Mouse (Mus musculus) MEL (cell line): ENCODE results near the gene Creb1. TPM values are rescaled to one million over a fixed set of nuclear protein-coding genes. Genes with fewer than 3 reads are reported as not detected.

Source experiments
- DNase-seq: peaks from one replicate; pipeline ENCODE4 v3.0.0; 2011; ENCODE audit warnings: low read depth, low spot score
- H3K27ac ChIP-seq: 2 replicates; pipeline ENCODE4 v1.5.1; 2012; ENCODE audit warnings: low read depth, mild to moderate bottlenecking, control low read depth, low read length, moderate library complexity; ENCODE audit not compliant: control insufficient read depth
- H3K27me3 ChIP-seq, 2 experiments: fragments of 150-350 bp in 1 of 2; sonication (generic) in 1 of 2; 2 replicates each; pipeline ENCODE4 v1.6.1; 2012; ENCODE audit warnings: low read length in 2 of 2, mild to moderate bottlenecking in 2 of 2, improper control_type of control experiment in 1 of 2, moderate library complexity in 1 of 2; ENCODE audit not compliant: insufficient read depth in 2 of 2, control insufficient read depth in 1 of 2
- H3K36me3 ChIP-seq, 2 experiments: 2 replicates each; pipeline ENCODE4 v1.6.1; 2012 to 2014; ENCODE audit warnings: low read length in 2 of 2, improper control_type of control experiment in 1 of 2, inconsistent platforms in 1 of 2, mild to moderate bottlenecking in 1 of 2; ENCODE audit not compliant: insufficient read depth in 2 of 2, control insufficient read depth in 1 of 2
- H3K4me1 ChIP-seq, 2 experiments: fragments of 150-350 bp in 1 of 2; sonication (generic) in 1 of 2; 2 replicates each; pipeline ENCODE4 v1.6.1; 2012; ENCODE audit warnings: low read length in 2 of 2, improper control_type of control experiment in 1 of 2, mild to moderate bottlenecking in 1 of 2; ENCODE audit not compliant: insufficient read depth in 2 of 2, control insufficient read depth in 1 of 2
- H3K4me3 ChIP-seq, 2 experiments: fragments of 150-350 bp in 1 of 2; sonication (generic) in 1 of 2; 2 replicates each; pipeline ENCODE4 v1.5.1; 2012; ENCODE audit warnings: low read depth in 2 of 2, low read length in 2 of 2, mild to moderate bottlenecking in 2 of 2, moderate library complexity in 2 of 2, control low read depth in 1 of 2, improper control_type of control experiment in 1 of 2; ENCODE audit not compliant: control insufficient read depth in 1 of 2, insufficient read depth in 1 of 2
- H3K79me2 ChIP-seq: 2 replicates; pipeline ENCODE4 v1.6.1; 2012; ENCODE audit warnings: mild to moderate bottlenecking, low read length, moderate library complexity; ENCODE audit not compliant: control insufficient read depth, poor library complexity, insufficient read depth
- H3K9ac ChIP-seq: 2 replicates; pipeline ENCODE4 v1.6.1; 2012; ENCODE audit warnings: low read depth, mild to moderate bottlenecking, control low read depth, low read length, moderate library complexity; ENCODE audit not compliant: control insufficient read depth, poor library complexity, severe bottlenecking
- H3K9me3 ChIP-seq: fragments of 150-350 bp; sonication (generic); replicated peaks from 2 replicates; pipeline ENCODE4 v1.6.1; 2012; ENCODE audit warnings: mild to moderate bottlenecking, low read length, improper control_type of control experiment, moderate library complexity; ENCODE audit not compliant: insufficient read depth
- BHLHE40 ChIP-seq: IDR thresholded peaks from 2 replicates; pipeline ENCODE4 v1.6.1; 2012; ENCODE audit warnings: low read depth, mild to moderate bottlenecking, inconsistent platforms, low read length, improper control_type of control experiment, borderline replicate concordance
- CHD1 ChIP-seq: IDR thresholded peaks from 2 replicates; pipeline ENCODE4 v1.6.1; 2012; ENCODE audit warnings: low read depth, mild to moderate bottlenecking, inconsistent platforms, low read length, improper control_type of control experiment
- CHD2 ChIP-seq: IDR thresholded peaks from 2 replicates; pipeline ENCODE4 v1.6.1; 2011; ENCODE audit warnings: low read length, improper control_type of control experiment
- CTCF ChIP-seq, 3 experiments: IDR thresholded peaks in 2 of 3; conservative IDR thresholded peaks in 1 of 3; 2 replicates each; pipeline ENCODE4 v1.5.1; 2011 to 2012; ENCODE audit warnings: low read length in 3 of 3, low read depth in 2 of 3, mild to moderate bottlenecking in 2 of 3, improper control_type of control experiment in 1 of 3, inconsistent platforms in 1 of 3, mixed read lengths in 1 of 3, moderate library complexity in 1 of 3; ENCODE audit not compliant: control insufficient read depth in 1 of 3, insufficient read depth in 1 of 3, poor library complexity in 1 of 3, severe bottlenecking in 1 of 3
- E2F4 ChIP-seq: IDR thresholded peaks from 2 replicates; pipeline ENCODE4 v1.6.1; 2011; ENCODE audit warnings: low read depth, low read length, improper control_type of control experiment, borderline replicate concordance
- ELF1 ChIP-seq: IDR thresholded peaks from 2 replicates; pipeline ENCODE4 v1.6.1; 2014; ENCODE audit warnings: low read depth, mild to moderate bottlenecking, inconsistent platforms, low read length, improper control_type of control experiment, moderate library complexity
- EP300 ChIP-seq, 2 experiments: IDR thresholded peaks; 2 replicates each; pipeline ENCODE4 v1.6.1; 2011; ENCODE audit warnings: improper control_type of control experiment in 2 of 2, low read length in 2 of 2, low read depth in 1 of 2, mild to moderate bottlenecking in 1 of 2
- HCFC1 ChIP-seq: IDR thresholded peaks from 2 replicates; pipeline ENCODE4 v1.6.1; 2012; ENCODE audit warnings: low read depth, mild to moderate bottlenecking, inconsistent platforms, low read length, improper control_type of control experiment, moderate library complexity
- JUND ChIP-seq: IDR thresholded peaks from 2 replicates; pipeline ENCODE4 v1.6.1; 2011; ENCODE audit warnings: low read depth, mild to moderate bottlenecking, improper control_type of control experiment, low read length
- MAFK ChIP-seq: IDR thresholded peaks from 2 replicates; pipeline ENCODE4 v1.6.1; 2011; ENCODE audit warnings: low read depth, mild to moderate bottlenecking, low read length, improper control_type of control experiment, borderline replicate concordance
- MAX ChIP-seq: IDR thresholded peaks from 2 replicates; pipeline ENCODE4 v1.6.1; 2011; ENCODE audit warnings: low read length, improper control_type of control experiment
- MAZ ChIP-seq: IDR thresholded peaks from 2 replicates; pipeline ENCODE4 v1.6.1; 2012; ENCODE audit warnings: low read depth, mild to moderate bottlenecking, inconsistent platforms, low read length, improper control_type of control experiment
- MYB ChIP-seq: IDR thresholded peaks from 2 replicates; pipeline ENCODE4 v1.6.1; 2011; ENCODE audit warnings: mild to moderate bottlenecking, low read depth, low read length, improper control_type of control experiment
- MYC ChIP-seq: IDR thresholded peaks from 2 replicates; pipeline ENCODE4 v1.6.1; 2011; ENCODE audit warnings: low read depth, mild to moderate bottlenecking, low read length, improper control_type of control experiment, moderate library complexity
- NRF1 ChIP-seq: IDR thresholded peaks from 2 replicates; pipeline ENCODE4 v1.6.1; 2014; ENCODE audit warnings: low read depth, mild to moderate bottlenecking, inconsistent platforms, low read length, improper control_type of control experiment, moderate library complexity; ENCODE audit not compliant: poor library complexity, insufficient read depth, severe bottlenecking
- POLR2A ChIP-seq, 2 experiments: IDR thresholded peaks; 2 replicates each; pipeline ENCODE4 v1.6.1; 2011 to 2012; ENCODE audit warnings: low read length in 2 of 2, mild to moderate bottlenecking in 2 of 2, control low read depth in 1 of 2, improper control_type of control experiment in 1 of 2, low read depth in 1 of 2, moderate library complexity in 1 of 2; ENCODE audit not compliant: control insufficient read depth in 1 of 2, insufficient read depth in 1 of 2, poor library complexity in 1 of 2
- POLR2AphosphoS5 ChIP-seq: IDR thresholded peaks from 2 replicates; pipeline ENCODE4 v1.6.1; 2012; ENCODE audit warnings: low read depth, borderline replicate concordance, mild to moderate bottlenecking, inconsistent platforms, low read length, moderate library complexity, mixed read lengths
- RCOR1 ChIP-seq: IDR thresholded peaks from 2 replicates; pipeline ENCODE4 v1.6.1; 2012; ENCODE audit warnings: low read depth, mild to moderate bottlenecking, inconsistent platforms, low read length, improper control_type of control experiment
- SMC3 ChIP-seq: IDR thresholded peaks from 2 replicates; pipeline ENCODE4 v1.6.1; 2011; ENCODE audit warnings: low read depth, low read length, improper control_type of control experiment
- TAL1 ChIP-seq: IDR thresholded peaks from 2 replicates; pipeline ENCODE4 v1.6.1; 2012; ENCODE audit warnings: mild to moderate bottlenecking, inconsistent platforms, low read length, moderate library complexity, mixed read lengths
- TBP ChIP-seq: IDR thresholded peaks from 2 replicates; pipeline ENCODE4 v1.8.0; 2011; ENCODE audit warnings: low read depth, low read length, improper control_type of control experiment
- UBTF ChIP-seq: IDR thresholded peaks from 2 replicates; pipeline ENCODE4 v1.6.1; 2012; ENCODE audit warnings: low read depth, mild to moderate bottlenecking, inconsistent platforms, low read length, improper control_type of control experiment, moderate library complexity, borderline replicate concordance; ENCODE audit not compliant: insufficient read depth
- ZC3H11A ChIP-seq: IDR thresholded peaks from 2 replicates; pipeline ENCODE4 v1.6.1; 2012; ENCODE audit warnings: low read depth, mild to moderate bottlenecking, inconsistent platforms, low read length, improper control_type of control experiment
- ZKSCAN1 ChIP-seq: IDR thresholded peaks from 2 replicates; pipeline ENCODE4 v1.6.1; 2012; ENCODE audit warnings: low read depth, mild to moderate bottlenecking, inconsistent platforms, low read length, improper control_type of control experiment, moderate library complexity
- ZMIZ1 ChIP-seq: IDR thresholded peaks from 2 replicates; pipeline ENCODE4 v1.6.1; 2012; ENCODE audit warnings: low read depth, mild to moderate bottlenecking, inconsistent platforms, low read length, improper control_type of control experiment, moderate library complexity
- ZNF384 ChIP-seq: IDR thresholded peaks from 2 replicates; pipeline ENCODE4 v1.6.1; 2012; ENCODE audit warnings: low read depth, mild to moderate bottlenecking, inconsistent platforms, low read length, improper control_type of control experiment
- polyA plus RNA-seq, 2 experiments: library from polyadenylated mRNA; stranded (reverse) in 1 of 2; unstranded in 1 of 2; fragments of >175 nt in 1 of 2; fragments of >200 nt in 1 of 2; gene quantifications; 2 replicates each; pipeline versions ENCODE4 v1.2.1 to v1.2.4; 2012; ENCODE audit warnings: low replicate concordance in 2 of 2, low read depth in 1 of 2; ENCODE audit not compliant: insufficient read length in 2 of 2, insufficient read depth in 1 of 2, missing spikeins in 1 of 2
- total RNA-seq: library from RNA; depleted of rRNA; stranded (reverse); fragments of 300-350 nt; gene quantifications from 2 replicates; pipeline ENCODE4 v1.2.3, GENCODE M21; 2012

The Creb1 gene
- total and polyA plus RNA-seq, 3 experiments, result 21.8 to 49.1 (median 22.8) TPM

DNA sequence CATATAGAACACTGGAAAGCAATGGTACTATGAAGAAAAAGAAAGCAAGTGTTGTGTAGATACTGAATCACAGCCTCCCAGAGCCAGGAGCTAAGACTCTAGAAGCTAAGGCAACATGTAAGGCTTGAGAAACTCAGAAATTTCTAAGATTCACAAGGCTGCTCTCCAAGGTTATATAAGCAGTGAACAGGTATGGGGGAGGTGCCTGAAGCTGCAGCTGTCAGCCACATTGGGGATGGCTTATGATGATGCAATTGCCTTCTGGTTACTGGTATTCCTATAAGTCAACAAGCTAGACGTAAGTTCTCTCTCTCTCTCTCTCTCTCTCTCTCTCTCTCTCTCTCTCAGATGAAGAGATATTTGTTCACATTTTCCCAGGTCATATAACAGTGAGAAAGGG lies 9.3 kb upstream of the Creb1 start:
- Histone ChIP-seq H3K9me3 (no peaks in the 10 kb centered on the region), H3K9ac (no peak overlapping the region), H3K4me3 (no peak overlapping the region), H3K27me3 (no peaks in the 10 kb centered on the region), H3K79me2 (no peaks in the 10 kb centered on the region), H3K27ac (no peak overlapping the region), H3K4me1 (peaks cover 12 to 17% of the 10 kb centered on the region in 2 experiments), H3K36me3 (peaks cover 0 to 26% of the 10 kb centered on the region in 2 experiments; a peak in 2 of 4 replicates)
- no peak for TF ChIP-seq NRF1
- no peak for TF ChIP-seq TAL1
- TF ChIP-seq UBTF, result no peak
- TF ChIP-seq MYB, result no peak
- TF ChIP-seq MAX, result no peak
- no peak for TF ChIP-seq CHD1
- TF ChIP-seq ZC3H11A, result no peak
- no peak for TF ChIP-seq RCOR1
- TF ChIP-seq ZNF384, result no peak
- TF ChIP-seq EP300 (IDR thresholded peaks at IDR 0.05; ENCODE audit: low read depth in 1 of 2, low read length in 2 of 2), result no peak
- no peak for TF ChIP-seq MAZ
- no peak for TF ChIP-seq HCFC1
- DNase-seq, result no peak

GRCm38 (mm10) chr1:64524661-64525060 lies 7.8 kb upstream of the Creb1 start:
- H3K4me1 ChIP-seq, result peaks cover 10 to 13% of the 10 kb centered on the region in 2 experiments
- no peak overlapping the region for H3K4me3 ChIP-seq
- peaks cover under 1% of the 10 kb centered on the region; the same call in 1 of the 2 replicates for H3K79me2 ChIP-seq
- no peak overlapping the region for H3K9ac ChIP-seq
- no peak overlapping the region for H3K27ac ChIP-seq
- TF ChIP-seq POLR2A (IDR thresholded peaks at IDR 0.05; ENCODE audit: control insufficient read depth in 1 of 2, insufficient read depth in 1 of 2, low read depth in 1 of 2, low read length in 2 of 2, poor library complexity in 1 of 2), result 0 out of 4 replicates have a peak, but pooled peaks of 1 of the 2 experiments have one; percentile 20
- no peak for TF ChIP-seq MAFK
- TF ChIP-seq BHLHE40, result no peak
- no peak for TF ChIP-seq ZKSCAN1
- no peaks in the 10 kb centered on the region for H3K27me3 ChIP-seq
- H3K9me3 ChIP-seq, result no peaks in the 10 kb centered on the region
- peaks cover 0 to 19% of the 10 kb centered on the region in 2 experiments; a peak in 2 of 4 replicates for H3K36me3 ChIP-seq
- peak; percentile 66 for DNase-seq

DNA sequence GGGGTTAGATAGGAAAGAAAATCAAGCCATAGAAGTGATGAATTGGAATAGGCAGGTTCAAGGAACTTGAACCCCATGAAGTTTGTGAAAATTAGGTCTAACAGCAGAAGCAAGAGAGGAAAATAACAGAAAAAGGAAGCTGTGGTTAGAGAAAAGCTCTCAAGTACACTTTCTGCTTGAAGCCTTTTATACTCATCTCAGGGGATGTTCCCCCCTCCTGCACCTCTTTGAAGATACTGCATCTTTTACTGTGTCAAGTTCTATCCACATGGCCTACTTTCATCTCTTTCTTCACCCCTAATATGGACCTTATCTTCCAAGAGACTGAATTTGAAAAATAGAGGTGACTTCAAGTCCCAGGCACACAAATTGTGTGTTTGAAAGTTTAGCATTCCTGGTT lies 4.8 kb upstream of the Creb1 start:
- H3K36me3 ChIP-seq, result peaks cover 0 to 28% of the 10 kb centered on the region in 2 experiments; a peak in 2 of 4 replicates
- H3K27me3 ChIP-seq, result no peaks in the 10 kb centered on the region
- H3K79me2 ChIP-seq, result peaks cover 17% of the 10 kb centered on the region
- no peaks in the 10 kb centered on the region for H3K9me3 ChIP-seq
- H3K9ac ChIP-seq, result no peak overlapping the region; the same call in 1 of the 2 replicates
- peak overlapping the region; percentile 34; the same call in 1 of the 2 replicates for H3K27ac ChIP-seq
- peak; percentile 80 for DNase-seq
- H3K4me3 ChIP-seq, result no peak overlapping the region
- H3K4me1 ChIP-seq, result peaks cover 15 to 26% of the 10 kb centered on the region in 2 experiments
- no peak for TF ChIP-seq SMC3
- no peak for TF ChIP-seq ELF1
- no peak for TF ChIP-seq MAX
- no peak for TF ChIP-seq ZNF384
- no peak for TF ChIP-seq POLR2AphosphoS5
- no peak for TF ChIP-seq JUND
- TF ChIP-seq ZMIZ1, result no peak
- TF ChIP-seq CHD2, result no peak
- TF ChIP-seq TBP, result peak; percentile 57; the same call in 1 of the 2 replicates
- TF ChIP-seq ZC3H11A, result no peak
- no peak for TF ChIP-seq EP300 (IDR thresholded peaks at IDR 0.05; ENCODE audit: low read depth in 1 of 2, low read length in 2 of 2)
- TF ChIP-seq HCFC1, result no peak
- no peak for TF ChIP-seq E2F4
- 0 out of 2 replicates have a peak, but pooled peaks have one; percentile 34 for TF ChIP-seq MYC
- no peak for TF ChIP-seq BHLHE40
- TF ChIP-seq CHD1, result no peak
- TF ChIP-seq CTCF (IDR thresholded peaks at IDR 0.05 in 2 of 3, conservative IDR thresholded peaks at IDR 0.05 in 1 of 3; ENCODE audit: control insufficient read depth in 1 of 3, insufficient read depth in 1 of 3, low read depth in 2 of 3, low read length in 3 of 3, poor library complexity in 1 of 3, severe bottlenecking in 1 of 3), result no peak
